Mouse (Mus musculus) hindlimb bud, embryonic 11.5 days (tissue): ENCODE measurements around the gene Rimkla.

Source experiments
- DNase-seq: peaks from one replicate; pipeline ENCODE4 v3.0.0-alpha.2; 2012; ENCODE audit warnings: low read depth, low spot score; ENCODE audit errors: extremely low spot score

Gene Rimkla

DNA sequence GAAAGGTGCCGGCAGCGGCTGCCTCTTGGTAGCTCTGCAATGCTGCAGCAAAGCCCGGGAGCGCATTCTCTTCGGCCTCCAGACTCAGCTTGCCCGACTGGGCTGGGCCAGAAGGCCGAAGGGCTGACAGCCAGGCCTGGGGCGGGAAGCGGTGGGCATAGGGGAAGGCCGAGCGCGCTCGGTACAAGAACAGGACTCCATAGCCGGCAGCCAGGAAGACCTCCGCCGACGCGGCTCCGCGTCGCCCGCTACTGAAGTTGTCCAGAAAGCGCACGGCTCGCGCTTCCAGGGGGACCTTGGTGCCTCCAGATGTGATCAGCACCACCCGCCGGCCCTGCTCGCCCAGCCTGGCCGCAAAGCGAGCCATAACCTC is 70.5 kb downstream of the Rimkla start:
- no peak for DNase-seq

DNA sequence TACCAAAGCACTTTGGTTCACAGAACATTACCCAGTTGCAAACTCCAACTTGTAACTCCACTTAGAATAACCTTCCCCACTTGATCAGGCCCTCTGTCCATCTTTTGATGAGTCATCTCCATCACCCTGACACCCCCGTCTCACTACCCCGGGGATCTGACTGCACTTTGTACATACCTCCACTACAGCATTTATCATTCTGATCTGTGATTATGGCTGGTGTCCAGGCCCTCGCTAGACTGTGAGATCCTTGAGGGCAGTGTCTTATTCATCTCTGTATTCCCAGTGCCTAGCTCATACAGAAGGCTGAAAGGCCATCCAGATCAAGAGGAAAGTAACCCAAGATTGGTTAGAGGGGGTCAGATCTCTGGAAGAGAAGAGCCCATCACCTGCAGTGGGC is 71.2 kb downstream of the Rimkla start:
- no peak for DNase-seq

- DNase-seq = no peak
Observed at GRCm38 (mm10) chr4:119417894-119418293, 74.5 kb downstream of the Rimkla start.

GRCm38 (mm10) chr4:119417270-119417669 is 75.2 kb downstream of the Rimkla start:
- no peak for DNase-seq
